In the genomic region with DNA sequence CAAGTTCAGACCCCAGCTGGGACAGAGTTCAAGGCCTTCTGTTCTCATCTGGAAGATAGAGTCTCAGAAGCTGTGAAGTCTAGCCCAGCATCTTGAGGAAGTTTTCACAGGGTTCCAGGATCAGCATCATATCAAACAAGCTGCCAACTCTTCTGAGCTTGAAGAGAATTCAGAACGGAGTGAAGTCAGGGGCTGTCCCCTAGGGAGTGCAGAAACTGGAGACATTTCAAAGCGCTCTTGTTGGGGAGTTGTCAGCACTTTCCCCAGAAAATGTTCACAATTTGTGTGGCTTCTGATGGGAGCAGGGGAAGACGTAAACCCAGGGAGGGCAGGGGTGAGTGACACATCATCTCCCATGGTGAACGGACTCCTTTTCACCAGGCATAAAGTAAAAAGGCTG, we compare ENCODE assay signal across 14 mouse cellular contexts.
A peak's percentile ranks its signal among the peaks of the same experiment; 100 is the strongest.
DNase-seq lines count a peak whose midpoint lies in the region; ATAC-seq and TF ChIP-seq lines count a peak whose summit lies in the region.
"Had no signal": no experiment of that assay in that cellular context is flagged by ENCODE, and none has a peak within 500 bp of the region (broad histone marks: within the 10 kb centered on the region; RNA-seq: fewer than 3 reads in every experiment).

No protein-coding gene starts in this region.

- H3K9me3 ChIP-seq in kidney, embryonic 15.5 days (replicated peaks), result no peaks in the 10 kb centered on the region
- H3K9me3 ChIP-seq: hindbrain, embryonic 10.5 days; limb, embryonic 12.5 days; liver, embryonic 15.5 days; megakaryocyte, embryonic 14.5 days had no signal

- DNase-seq in kidney, adult 2 months, result peak; percentile 16
- DNase-seq in lung, postnatal 4 days, result peak; percentile 13 to 40
- DNase-seq in lung, adult 18-20 months, result no peak
- peak; percentile 48 for DNase-seq in gastrocnemius, postnatal 10 days
- DNase-seq in kidney, postnatal 4 days, result peak; percentile 50 to 56
- no peak for DNase-seq in left cerebral cortex, adult 2 months (ENCODE audit: extremely low spot score in 1 of 2, low spot score in 2 of 2)
- DNase-seq: cerebellum, postnatal 14 days; right cerebral cortex, adult 18-20 months; thymus, adult 18-20 months had no signal

- no peak overlapping the region for H3K4me3 ChIP-seq in kidney, adult 2 months (ENCODE audit: insufficient read depth, low read depth, low read length)
- no peak overlapping the region for H3K4me3 ChIP-seq in kidney, embryonic 15.5 days (replicated peaks)
- no peak overlapping the region for H3K4me3 ChIP-seq in left cerebral cortex, adult 2 months
- H3K4me3 ChIP-seq: hindbrain, embryonic 10.5 days; limb, embryonic 12.5 days; liver, embryonic 15.5 days; megakaryocyte, embryonic 14.5 days had no signal

- no peak overlapping the region for H3K9ac ChIP-seq in kidney, embryonic 15.5 days
- H3K9ac ChIP-seq: limb, embryonic 12.5 days; liver, embryonic 15.5 days had no signal

- H3K36me3 ChIP-seq in kidney, adult 2 months (ENCODE audit: control insufficient read depth, insufficient read depth, low read length), result no peaks in the 10 kb centered on the region
- H3K36me3 ChIP-seq in kidney, embryonic 15.5 days, result no peaks in the 10 kb centered on the region
- H3K36me3 ChIP-seq: hindbrain, embryonic 10.5 days; limb, embryonic 12.5 days; liver, embryonic 15.5 days had no signal

- no peak overlapping the region for H3K27ac ChIP-seq in kidney, adult 2 months (ENCODE audit: insufficient read depth, low read depth, low read length)
- no peak overlapping the region for H3K27ac ChIP-seq in kidney, embryonic 15.5 days
- no peak overlapping the region for H3K27ac ChIP-seq in left cerebral cortex, adult 2 months
- H3K27ac ChIP-seq: hindbrain, embryonic 10.5 days; limb, embryonic 12.5 days; liver, embryonic 15.5 days had no signal

- WGBS in kidney, adult 2 months, result 48% methylated on average over 4 of the region's 4 CpGs
- WGBS in kidney, embryonic 15.5 days, result 42% methylated on average over 4 of the region's 4 CpGs

- ATAC-seq in kidney, embryonic 15.5 days (replicated peaks; ENCODE audit: low FRiP score), result no peak

- H3K27me3 ChIP-seq in kidney, adult 2 months (replicated peaks; ENCODE audit: control insufficient read depth, insufficient read depth, low read length), result no peaks in the 10 kb centered on the region
- H3K27me3 ChIP-seq in kidney, embryonic 15.5 days, result no peaks in the 10 kb centered on the region
- H3K27me3 ChIP-seq: limb, embryonic 12.5 days; liver, embryonic 15.5 days had no signal

- H3K4me2 ChIP-seq in kidney, embryonic 15.5 days, result no peak overlapping the region
- H3K4me2 ChIP-seq: limb, embryonic 12.5 days; liver, embryonic 15.5 days had no signal

- no peaks in the 10 kb centered on the region for H3K4me1 ChIP-seq in kidney, adult 2 months (ENCODE audit: control insufficient read depth, insufficient read depth, low read length)
- 0 out of 2 replicates have a peak, but pooled peaks cover 10% of the 10 kb centered on the region for H3K4me1 ChIP-seq in kidney, embryonic 15.5 days
- H3K4me1 ChIP-seq: hindbrain, embryonic 10.5 days; limb, embryonic 12.5 days; liver, embryonic 15.5 days; megakaryocyte, embryonic 14.5 days had no signal

- intact Hi-C loops in left cerebral cortex, adult 2 months (cut with DNase I), result no loop called here

- no peak for TF ChIP-seq POLR2A in kidney, adult 2 months (IDR thresholded peaks at IDR 0.05; ENCODE audit: low read depth, low read length)

- TF ChIP-seq CTCF in kidney, adult 2 months (conservative IDR thresholded peaks at IDR 0.05; ENCODE audit: insufficient read depth, insufficient read length, low read depth, low read length), result no peak
- no peak for TF ChIP-seq CTCF in left cerebral cortex, adult 2 months (IDR thresholded peaks at IDR 0.05)

Comparison
In these comparisons a context has a peak if more than half of its experiments do, and no peak if none do; other contexts are left out.
1. DNase-seq: peak in kidney, adult 2 months (single experiment), lung, postnatal 4 days (2 of 2), gastrocnemius, postnatal 10 days (single experiment) and kidney, postnatal 4 days (2 of 2); none in lung, adult 18-20 months (0 of 2) and left cerebral cortex, adult 2 months (0 of 2).